Comparison of ENCODE assay signal across 10 mouse cellular contexts in the genomic region with DNA sequence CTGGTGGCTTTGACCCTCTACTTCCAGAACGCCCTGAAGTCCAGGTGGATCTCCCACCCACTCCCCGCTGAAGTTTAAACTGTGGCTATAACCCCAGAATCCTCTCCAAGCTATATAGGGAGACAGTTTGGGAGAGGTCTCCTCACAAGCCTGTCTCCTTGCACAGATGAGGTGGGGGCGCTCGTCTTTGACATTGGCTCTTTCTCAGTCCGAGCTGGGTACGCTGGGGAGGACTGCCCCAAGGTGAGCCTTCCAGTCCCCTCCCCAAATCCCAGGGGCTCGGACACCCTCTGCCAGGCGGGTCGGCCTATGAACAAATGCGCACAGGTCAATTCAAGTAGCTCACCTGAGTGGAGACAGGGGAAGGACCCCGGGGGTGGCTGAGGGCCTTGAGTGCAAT. TPM values are rescaled to one million over a fixed set of nuclear protein-coding genes. Genes with fewer than 3 reads are reported as not detected.
DNase-seq lines count a peak whose midpoint lies in the region; ATAC-seq and TF ChIP-seq lines count a peak whose summit lies in the region.
"Had no signal": no experiment of that assay in that cellular context is flagged by ENCODE, and none has a peak within 500 bp of the region (broad histone marks: within the 10 kb centered on the region; RNA-seq: fewer than 3 reads in every experiment).

No protein-coding gene starts in this region.

- TF ChIP-seq POLR2A in olfactory bulb, adult 2 months (IDR thresholded peaks at IDR 0.05; ENCODE audit: insufficient read depth, low read depth, low read length) = no peak

- peak overlapping the region; percentile 45 for H3K4me2 ChIP-seq in forebrain, embryonic 11.5 days (ENCODE audit: low read depth, low read length, severe bottlenecking)
- no peak overlapping the region for H3K4me2 ChIP-seq in intestine, postnatal 0 days (replicated peaks; ENCODE audit: low read depth)

- peak overlapping the region; percentile 29 for H3K9ac ChIP-seq in forebrain, embryonic 11.5 days (ENCODE audit: low read length)
- no peak overlapping the region for H3K9ac ChIP-seq in intestine, postnatal 0 days (ENCODE audit: low read depth, low read length)
- H3K9ac ChIP-seq: limb, embryonic 12.5 days had no signal

- DNase-seq in layer of hippocampus, adult 2 months (ENCODE audit: low spot score in 2 of 2) = no peak
- no peak for DNase-seq in layer of hippocampus, adult 18-20 months (ENCODE audit: low spot score in 2 of 2)
- DNase-seq in forebrain, embryonic 11.5 days (ENCODE audit: low spot score) = peak; percentile 44
- no peak for DNase-seq in left cerebral cortex, adult 18-20 months (ENCODE audit: low spot score in 2 of 2)
- DNase-seq in thymus, postnatal 36 days = no peak
- DNase-seq in gastrocnemius, postnatal 10 days = no peak

- no peak for TF ChIP-seq CTCF in layer of hippocampus, adult 2 months (conservative IDR thresholded peaks at IDR 0.05)
- TF ChIP-seq CTCF in intestine, postnatal 0 days (IDR thresholded peaks at IDR 0.05; ENCODE audit: low read depth) = no peak
- TF ChIP-seq CTCF in olfactory bulb, adult 2 months (IDR thresholded peaks at IDR 0.05; ENCODE audit: insufficient read depth, low read depth, low read length) = no peak

- no peaks in the 10 kb centered on the region for H3K9me3 ChIP-seq in forebrain, embryonic 11.5 days (ENCODE audit: control insufficient read depth, low read length)
- H3K9me3 ChIP-seq in intestine, postnatal 0 days (ENCODE audit: control insufficient read depth) = no peaks in the 10 kb centered on the region
- H3K9me3 ChIP-seq: limb, embryonic 12.5 days had no signal

- WGBS in forebrain, embryonic 11.5 days = 54% methylated on average over 11 of the region's 11 CpGs
- WGBS in intestine, postnatal 0 days = 44% methylated on average over 11 of the region's 11 CpGs
- 46% methylated on average over 11 of the region's 11 CpGs for WGBS in olfactory bulb, adult 2 months

- H3K4me3 ChIP-seq in layer of hippocampus, adult 2 months = peak overlapping the region; percentile 84
- H3K4me3 ChIP-seq in forebrain, embryonic 11.5 days (ENCODE audit: low read depth, low read length) = peak overlapping the region; percentile 36
- no peak overlapping the region for H3K4me3 ChIP-seq in intestine, postnatal 0 days (ENCODE audit: low read depth, low read length)
- peak overlapping the region; percentile 89 for H3K4me3 ChIP-seq in olfactory bulb, adult 2 months (ENCODE audit: insufficient read depth, low read depth, low read length)
- H3K4me3 ChIP-seq: gastrocnemius, adult 2 months had no signal

- no peak for ATAC-seq in forebrain, embryonic 11.5 days (replicated peaks; ENCODE audit: low FRiP score)
- ATAC-seq in intestine, postnatal 0 days = peak; percentile 19; the same call in 1 of the 2 replicates

- H3K27ac ChIP-seq in layer of hippocampus, adult 2 months = peak overlapping the region; percentile 91
- no peak overlapping the region for H3K27ac ChIP-seq in forebrain, embryonic 11.5 days (ENCODE audit: low read depth, low read length)
- no peak overlapping the region for H3K27ac ChIP-seq in intestine, postnatal 0 days (ENCODE audit: low read depth, low read length)
- H3K27ac ChIP-seq in olfactory bulb, adult 2 months (ENCODE audit: insufficient read depth, low read depth, low read length) = no peak overlapping the region
- H3K27ac ChIP-seq: gastrocnemius, adult 2 months; limb, embryonic 12.5 days had no signal

- H3K27me3 ChIP-seq in forebrain, embryonic 11.5 days (ENCODE audit: control insufficient read depth, insufficient read depth, low read length) = no peaks in the 10 kb centered on the region
- peaks cover 15% of the 10 kb centered on the region; the same call in 1 of the 2 replicates for H3K27me3 ChIP-seq in intestine, postnatal 0 days (replicated peaks; ENCODE audit: control insufficient read depth, insufficient read depth, low read length)

- peaks cover 8% of the 10 kb centered on the region; the same call in 1 of the 2 replicates for H3K4me1 ChIP-seq in forebrain, embryonic 11.5 days (replicated peaks; ENCODE audit: control insufficient read depth, insufficient read depth, low read length)
- no peaks in the 10 kb centered on the region for H3K4me1 ChIP-seq in intestine, postnatal 0 days (replicated peaks; ENCODE audit: control insufficient read depth, insufficient read depth, low read length)
- peaks cover 12% of the 10 kb centered on the region for H3K4me1 ChIP-seq in olfactory bulb, adult 2 months (ENCODE audit: control insufficient read depth, insufficient read depth, low read length)

- H3K36me3 ChIP-seq in forebrain, embryonic 11.5 days (ENCODE audit: control insufficient read depth, insufficient read depth, low read length) = no peaks in the 10 kb centered on the region
- no peaks in the 10 kb centered on the region for H3K36me3 ChIP-seq in intestine, postnatal 0 days (ENCODE audit: control insufficient read depth, insufficient read depth)
- H3K36me3 ChIP-seq: limb, embryonic 12.5 days had no signal

RNA-seq across cellular contexts. Expression of gene Actl6b, which starts 0.6 kb away (rescaled TPM):
- 100 to 1,000 TPM; 138 to 142 TPM for total RNA-seq in layer of hippocampus, adult 2 months (2021)
- total RNA-seq in layer of hippocampus, adult 18-20 months (2021) = 100 to 1,000 TPM; 118 to 136 TPM
- polyA plus RNA-seq in forebrain, embryonic 11.5 days (2014; fragmentation: Nextera tagmentation; extraction: Ambion mirVana) = 20.5 and 22.8 TPM in 2 replicates
- 2.1 and 2.9 TPM in 2 replicates for polyA plus RNA-seq in intestine, postnatal 0 days (2015; fragmentation: Nextera tagmentation; extraction: Ambion mirVana)
- polyA plus RNA-seq in olfactory bulb, adult 2 months (2012; ENCODE audit: insufficient read depth, insufficient read length, low replicate concordance, missing spikeins) = not detected in 2 replicates
- 100 to 1,000 TPM; 112 to 115 TPM for total RNA-seq in left cerebral cortex, adult 18-20 months (2021)
- total RNA-seq in gastrocnemius, postnatal 10 days (2021) = under 1 TPM in 1 of 2 experiments, not detected in 1; 0.16 TPM
- total RNA-seq: gastrocnemius, adult 2 months had no signal

RNA-seq across cellular contexts. Expression of gene Tfr2, which starts 15.7 kb away (rescaled TPM):
- total RNA-seq in layer of hippocampus, adult 2 months (2021) = 10 to 100 TPM; 16.7 to 20.2 TPM
- total RNA-seq in layer of hippocampus, adult 18-20 months (2021) = 10 to 100 TPM; 14.6 to 15.2 TPM
- 1.2 and 2.1 TPM in 2 replicates for polyA plus RNA-seq in forebrain, embryonic 11.5 days (2014; fragmentation: Nextera tagmentation; extraction: Ambion mirVana)
- 0.27 and 0.50 TPM in 2 replicates for polyA plus RNA-seq in intestine, postnatal 0 days (2015; fragmentation: Nextera tagmentation; extraction: Ambion mirVana)
- polyA plus RNA-seq in olfactory bulb, adult 2 months (2012; ENCODE audit: insufficient read depth, insufficient read length, low replicate concordance, missing spikeins) = not detected in 2 replicates
- total RNA-seq in left cerebral cortex, adult 18-20 months (2021) = 10 to 100 TPM; 12.8 to 13.2 TPM
- total RNA-seq in gastrocnemius, postnatal 10 days (2021) = under 1 TPM in 1 of 2 experiments, not detected in 1; 0.56 TPM
- total RNA-seq: gastrocnemius, adult 2 months had no signal

RNA-seq across cellular contexts. Expression of gene Gnb2, which starts 20.6 kb away (rescaled TPM):
- total RNA-seq in layer of hippocampus, adult 2 months (2021) = 100 to 1,000 TPM; 600 to 607 TPM
- 100 to 1,000 TPM; 573 to 580 TPM for total RNA-seq in layer of hippocampus, adult 18-20 months (2021)
- 410 and 508 TPM in 2 replicates for polyA plus RNA-seq in forebrain, embryonic 11.5 days (2014; fragmentation: Nextera tagmentation; extraction: Ambion mirVana)
- 386 and 389 TPM in 2 replicates for polyA plus RNA-seq in intestine, postnatal 0 days (2015; fragmentation: Nextera tagmentation; extraction: Ambion mirVana)
- not detected in 2 replicates for polyA plus RNA-seq in olfactory bulb, adult 2 months (2012; ENCODE audit: insufficient read depth, insufficient read length, low replicate concordance, missing spikeins)
- total RNA-seq in left cerebral cortex, adult 18-20 months (2021) = 100 to 1,000 TPM; 607 to 661 TPM
- 100 to 1,000 TPM; 301 to 324 TPM for total RNA-seq in gastrocnemius, postnatal 10 days (2021)

RNA-seq across cellular contexts. Expression of gene Epo, which starts 20.9 kb away (rescaled TPM):
- total RNA-seq in layer of hippocampus, adult 2 months (2021) = not detected
- total RNA-seq in layer of hippocampus, adult 18-20 months (2021) = not detected
- 0.40 and 0.84 TPM in 2 replicates for polyA plus RNA-seq in forebrain, embryonic 11.5 days (2014; fragmentation: Nextera tagmentation; extraction: Ambion mirVana)
- polyA plus RNA-seq in intestine, postnatal 0 days (2015; fragmentation: Nextera tagmentation; extraction: Ambion mirVana) = not detected in 2 replicates
- not detected in 2 replicates for polyA plus RNA-seq in olfactory bulb, adult 2 months (2012; ENCODE audit: insufficient read depth, insufficient read length, low replicate concordance, missing spikeins)
- total RNA-seq in left cerebral cortex, adult 18-20 months (2021) = not detected
- total RNA-seq in gastrocnemius, postnatal 10 days (2021) = not detected
- total RNA-seq: gastrocnemius, adult 2 months had no signal

RNA-seq across cellular contexts. Expression of gene Gigyf1, which starts 35.5 kb away (rescaled TPM):
- total RNA-seq in layer of hippocampus, adult 2 months (2021) = 10 to 100 TPM; 61.9 to 63.5 TPM
- total RNA-seq in layer of hippocampus, adult 18-20 months (2021) = 10 to 100 TPM; 64.1 to 65.4 TPM
- polyA plus RNA-seq in forebrain, embryonic 11.5 days (2014; fragmentation: Nextera tagmentation; extraction: Ambion mirVana) = 14.0 and 14.9 TPM in 2 replicates
- polyA plus RNA-seq in intestine, postnatal 0 days (2015; fragmentation: Nextera tagmentation; extraction: Ambion mirVana) = 4.7 and 6.4 TPM in 2 replicates
- polyA plus RNA-seq in olfactory bulb, adult 2 months (2012; ENCODE audit: insufficient read depth, insufficient read length, low replicate concordance, missing spikeins) = not detected in 2 replicates
- total RNA-seq in left cerebral cortex, adult 18-20 months (2021) = 10 to 100 TPM; 62.3 to 65.6 TPM
- 10 to 100 TPM; 23.0 to 25.3 TPM for total RNA-seq in gastrocnemius, postnatal 10 days (2021)

Comparison
In these comparisons a context has a peak if more than half of its experiments do, and no peak if none do; other contexts are left out.
1. RNA of gene Actl6b, which starts 0.6 kb away (total RNA-seq): 138 to 142 TPM in layer of hippocampus, adult 2 months, 118 to 136 TPM in layer of hippocampus, adult 18-20 months and 112 to 115 TPM in left cerebral cortex, adult 18-20 months; 0.16 TPM in gastrocnemius, postnatal 10 days; every median in the first group is over 10 times any median in the second.
2. RNA of gene Tfr2, which starts 15.7 kb away (total RNA-seq): 16.7 to 20.2 TPM in layer of hippocampus, adult 2 months, 14.6 to 15.2 TPM in layer of hippocampus, adult 18-20 months and 12.8 to 13.2 TPM in left cerebral cortex, adult 18-20 months; 0.56 TPM in gastrocnemius, postnatal 10 days; every median in the first group is over 4 times any median in the second.